Comparison of ENCODE assay signal across 8 mouse cellular contexts in the genomic region with DNA sequence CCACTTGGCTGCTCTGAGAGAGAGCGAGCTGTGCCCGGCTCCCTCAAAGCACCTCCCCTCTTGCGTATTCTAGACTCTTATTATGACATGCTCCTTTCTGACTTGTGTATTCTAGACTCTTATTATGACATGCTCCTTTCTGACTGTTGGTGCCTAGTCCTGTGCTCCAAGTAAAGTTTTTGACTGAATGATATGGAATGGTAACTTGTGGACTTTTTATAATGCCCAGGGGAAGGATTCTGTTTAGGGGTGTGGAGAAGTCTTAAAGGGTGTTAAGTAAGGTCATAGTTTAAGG.
DNase-seq lines count a peak whose midpoint lies in the region; ATAC-seq and TF ChIP-seq lines count a peak whose summit lies in the region.

No protein-coding gene starts in this region.

- H3K36me3 ChIP-seq in stomach, embryonic 15.5 days = no peaks in the 10 kb centered on the region
- H3K36me3 ChIP-seq in stomach, postnatal 0 days (ENCODE audit: control insufficient read depth, insufficient read depth, low read length) = no peaks in the 10 kb centered on the region
- H3K36me3 ChIP-seq in midbrain, embryonic 11.5 days (ENCODE audit: control insufficient read depth, insufficient read depth, low read length) = no peaks in the 10 kb centered on the region

- WGBS in stomach, embryonic 15.5 days = 50% methylated on average over 3 of the region's 3 CpGs
- WGBS in stomach, postnatal 0 days = 62% methylated on average over 3 of the region's 3 CpGs
- 24% methylated on average over 3 of the region's 3 CpGs for WGBS in midbrain, embryonic 11.5 days

- no peak overlapping the region for H3K9ac ChIP-seq in stomach, embryonic 15.5 days
- H3K9ac ChIP-seq in stomach, postnatal 0 days (ENCODE audit: low read length) = no peak overlapping the region; the same call in 1 of the 2 replicates
- no peak overlapping the region for H3K9ac ChIP-seq in midbrain, embryonic 11.5 days (ENCODE audit: low read length)

- TF ChIP-seq EP300 in stomach, postnatal 0 days (optimal IDR thresholded peaks at IDR 0.05) = no peak

- no peaks in the 10 kb centered on the region for H3K9me3 ChIP-seq in stomach, embryonic 15.5 days
- H3K9me3 ChIP-seq in stomach, postnatal 0 days (ENCODE audit: control insufficient read depth, low read length) = no peaks in the 10 kb centered on the region
- H3K9me3 ChIP-seq in midbrain, embryonic 11.5 days (ENCODE audit: control insufficient read depth, low read length) = no peaks in the 10 kb centered on the region

- H3K4me3 ChIP-seq in gastrocnemius, adult 2 months = peak overlapping the region; percentile 58
- no peak overlapping the region for H3K4me3 ChIP-seq in stomach, embryonic 15.5 days (replicated peaks)
- no peak overlapping the region for H3K4me3 ChIP-seq in stomach, postnatal 0 days (ENCODE audit: low read depth, low read length)
- H3K4me3 ChIP-seq in midbrain, embryonic 11.5 days (ENCODE audit: low read depth, low read length) = no peak overlapping the region

- H3K27me3 ChIP-seq in stomach, embryonic 15.5 days (replicated peaks) = no peaks in the 10 kb centered on the region
- no peaks in the 10 kb centered on the region for H3K27me3 ChIP-seq in stomach, postnatal 0 days (ENCODE audit: control insufficient read depth, insufficient read depth, low read length)
- H3K27me3 ChIP-seq in midbrain, embryonic 11.5 days (ENCODE audit: control insufficient read depth, insufficient read depth, low read length) = peaks cover 11% of the 10 kb centered on the region

- H3K4me2 ChIP-seq in stomach, embryonic 15.5 days = no peak overlapping the region
- H3K4me2 ChIP-seq in stomach, postnatal 0 days (replicated peaks; ENCODE audit: low read depth) = no peak overlapping the region; the same call in 1 of the 2 replicates
- H3K4me2 ChIP-seq in midbrain, embryonic 11.5 days = no peak overlapping the region

- peak overlapping the region; percentile 99 for H3K27ac ChIP-seq in gastrocnemius, adult 2 months
- no peak overlapping the region for H3K27ac ChIP-seq in stomach, embryonic 15.5 days
- H3K27ac ChIP-seq in stomach, postnatal 0 days (replicated peaks) = no peak overlapping the region
- H3K27ac ChIP-seq in midbrain, embryonic 11.5 days (ENCODE audit: low read depth, low read length) = no peak overlapping the region

- H3K4me1 ChIP-seq in stomach, embryonic 15.5 days = peaks cover 25% of the 10 kb centered on the region
- H3K4me1 ChIP-seq in stomach, postnatal 0 days (replicated peaks; ENCODE audit: control insufficient read depth, insufficient read depth) = no peaks in the 10 kb centered on the region
- peaks cover 13% of the 10 kb centered on the region for H3K4me1 ChIP-seq in midbrain, embryonic 11.5 days (ENCODE audit: control insufficient read depth, insufficient read depth, low read length)

- TF ChIP-seq CTCF in gastrocnemius, adult 2 months (IDR thresholded peaks at IDR 0.05) = no peak
- TF ChIP-seq CTCF in stomach, postnatal 0 days (IDR thresholded peaks at IDR 0.05; ENCODE audit: low read depth) = no peak

- peak; percentile 24; the same call in 1 of the 2 replicates for ATAC-seq in stomach, embryonic 15.5 days (ENCODE audit: insufficient read depth, low FRiP score, low read depth)
- no peak for ATAC-seq in stomach, postnatal 0 days (ENCODE audit: low FRiP score, low TSS enrichment)
- peak; percentile 34; the same call in 1 of the 2 replicates for ATAC-seq in granulocyte monocyte progenitor cell, adult 5-6 weeks (replicated peaks; ENCODE audit: poor library complexity, severe bottlenecking)
- ATAC-seq in midbrain, embryonic 11.5 days (ENCODE audit: low FRiP score) = no peak

- intact Hi-C loops in gastrocnemius, adult 2 months (cut with DNase I) = no loop called here

- no peak for DNase-seq in gastrocnemius, adult 2 months
- no peak for DNase-seq in gastrocnemius, postnatal 4 days (ENCODE audit: low spot score in 2 of 2)
- no peak for DNase-seq in stomach, postnatal 0 days (ENCODE audit: low spot score)
- peak; percentile 77 for DNase-seq in retina, postnatal 1 day
- no peak for DNase-seq in midbrain, embryonic 11.5 days (ENCODE audit: low spot score, missing footprints)
- DNase-seq in adrenal gland, adult 2 months = no peak

Comparison
In these comparisons a context has a peak if more than half of its experiments do, and no peak if none do; other contexts are left out.
1. ATAC-seq: peak in stomach, embryonic 15.5 days (single experiment) and granulocyte monocyte progenitor cell, adult 5-6 weeks (single experiment); none in stomach, postnatal 0 days (single experiment) and midbrain, embryonic 11.5 days (single experiment).